In genomic region chrX:150477854-150478780, GRCm38 (mm10) we compare ENCODE assay signal across 8 mouse cellular contexts. TPM values are rescaled to one million over a fixed set of nuclear protein-coding genes. Genes with fewer than 3 reads are reported as not detected.
A peak's percentile ranks its signal among the peaks of the same experiment; 100 is the strongest.
DNase-seq lines count a peak whose midpoint lies in the region; TF ChIP-seq lines count a peak whose summit lies in the region.

No protein-coding gene starts in this region.

- H3K27me3 ChIP-seq in megakaryocyte, embryonic 14.5 days (replicated peaks): peaks cover 2% of the 10 kb centered on the region

- intact Hi-C loops in gastrocnemius, adult 2 months (cut with DNase I): loop anchor here (2.0 kb wide), 1 partner anchor 19 kb away; the partner anchor contains the start of gene Tmem29

- DNase-seq in WW6 (ENCODE audit: low read depth, low spot score): peak; percentile 52
- DNase-seq in cerebellum, postnatal 4 days (ENCODE audit: low spot score in 2 of 2): peak; percentile 23 to 80
- peak; percentile 85 for DNase-seq in gastrocnemius, adult 2 months
- DNase-seq in hindlimb bud, embryonic 11.5 days (ENCODE audit: extremely low spot score, low read depth, low spot score): peak; percentile 89
- peak; percentile 63 to 96 for DNase-seq in left cerebral cortex, adult 8-10 months (ENCODE audit: low spot score in 2 of 2)
- DNase-seq in right cerebral cortex, postnatal 10 days (ENCODE audit: low spot score in 2 of 2): peak; percentile 93
- peak; percentile 81 for DNase-seq in urinary bladder, postnatal 25 days (ENCODE audit: low spot score)

- peak; percentile 96 for TF ChIP-seq CTCF in gastrocnemius, adult 2 months (IDR thresholded peaks at IDR 0.05)

- no peaks in the 10 kb centered on the region for H3K36me3 ChIP-seq in megakaryocyte, embryonic 14.5 days (replicated peaks; ENCODE audit: low read length)

- H3K4me1 ChIP-seq in megakaryocyte, embryonic 14.5 days: no peaks in the 10 kb centered on the region; the same call in 1 of the 2 replicates

- peak overlapping the region; percentile 99 for H3K27ac ChIP-seq in gastrocnemius, adult 2 months

- H3K9me3 ChIP-seq in megakaryocyte, embryonic 14.5 days: no peaks in the 10 kb centered on the region

- H3K4me3 ChIP-seq in gastrocnemius, adult 2 months: peak overlapping the region; percentile 84
- H3K4me3 ChIP-seq in megakaryocyte, embryonic 14.5 days (replicated peaks): peak overlapping the region; percentile 94

RNA-seq across cellular contexts. Expression of gene Tmem29, which starts 19.2 kb away (rescaled TPM):
- 1 to 10 TPM; 6.0 to 8.6 TPM for total RNA-seq in gastrocnemius, adult 2 months (2021)
- 10 to 100 TPM; 31.7 to 37.0 (median 36.5) TPM for total RNA-seq in left cerebral cortex, adult 8-10 months (2022)
- 0.89 TPM in 1 of 2 replicates, not detected in the other for polyA plus RNA-seq in megakaryocyte, embryonic 14.5 days (2012; ENCODE audit: insufficient read depth, low replicate concordance)

Comparison
In these comparisons a context has a peak if more than half of its experiments do, and no peak if none do; other contexts are left out.
1. Peak in every context shown above with its lines: DNase-seq, H3K4me3 ChIP-seq and H3K27ac ChIP-seq.